Mouse (Mus musculus) hindbrain, postnatal 0 days (tissue): ENCODE results near the gene Rtp4. TPM values are rescaled to one million over a fixed set of nuclear protein-coding genes. Genes with fewer than 3 reads are reported as not detected.
A peak's percentile ranks its signal among the peaks of the same experiment; 100 is the strongest.

Source experiments
- ATAC-seq: fragments of 200-750 bp; cut with Nextera tagmentation; 2 replicates; pipeline ENCODE4 v1.8.0; 2017; ENCODE audit warnings: mild to moderate bottlenecking, moderate TSS enrichment, moderate library complexity
- DNase-seq: peaks from one replicate; pipeline ENCODE4 v3.0.0-alpha.2; 2015; ENCODE audit warnings: low spot score
- H3K27ac ChIP-seq: fragments of 300-500 bp; sonication (generic); 2 replicates; pipeline ENCODE4 v1.5.1; 2014; ENCODE audit warnings: mild to moderate bottlenecking
- H3K27me3 ChIP-seq: fragments of 300-500 bp; sonication (generic); 2 replicates; pipeline ENCODE4 v1.6.1; 2014; ENCODE audit warnings: low read length, mixed read lengths; ENCODE audit not compliant: insufficient read depth
- H3K36me3 ChIP-seq: fragments of 300-500 bp; sonication (generic); 2 replicates; pipeline ENCODE4 v1.6.1; 2014; ENCODE audit warnings: low read length, mixed read lengths; ENCODE audit not compliant: insufficient read depth
- H3K4me1 ChIP-seq: fragments of 300-500 bp; sonication (generic); 2 replicates; pipeline ENCODE4 v1.6.1; 2014; ENCODE audit warnings: antibody characterized with exemption, low read length, mixed read lengths; ENCODE audit not compliant: insufficient read depth
- H3K4me2 ChIP-seq: fragments of 300-500 bp; sonication (generic); 2 replicates; pipeline ENCODE4 v1.6.1; 2014; ENCODE audit warnings: low read depth, mild to moderate bottlenecking, low read length, moderate library complexity, mixed read lengths
- H3K4me3 ChIP-seq: fragments of 300-500 bp; sonication (generic); 2 replicates; pipeline ENCODE4 v1.5.1; 2014; ENCODE audit warnings: low read length
- H3K9ac ChIP-seq: fragments of 300-500 bp; sonication (generic); replicated peaks from 2 replicates; pipeline ENCODE4 v1.6.1; 2014; ENCODE audit warnings: mild to moderate bottlenecking, low read length, moderate library complexity, mixed read lengths
- H3K9me3 ChIP-seq: fragments of 300-500 bp; sonication (generic); 2 replicates; pipeline ENCODE4 v1.6.1; 2016; ENCODE audit warnings: low read length, mixed read lengths
- CTCF ChIP-seq: IDR thresholded peaks from 2 replicates; pipeline ENCODE4 v1.5.1; 2016; ENCODE audit warnings: antibody characterized with exemption, control low read depth, low read depth
- WGBS: fragments of 180-500 bp; shearing (Covaris S2); extraction: QIAGEN DNeasy Blood & Tissue Kit; methylation state at CpG from one replicate; pipeline ENCODE4 v1.1.7; 2014; 5-methylcytosine and 5-hydroxymethylcytosine counted together
- polyA plus RNA-seq: library from polyadenylated mRNA; unstranded; fragments of >200 nt; fragmentation: Nextera tagmentation; extraction: Ambion mirVana; gene quantifications from 2 replicates; pipeline ENCODE4 v1.2.1, GENCODE M21; 2015
- total RNA-seq: library from RNA; depleted of rRNA; stranded (reverse); fragments of >200 nt; gene quantifications from 2 replicates; pipeline ENCODE4 v1.2.3, GENCODE M21; 2014

Rtp4 gene
- total and polyA plus RNA-seq, 2 experiments from 2014 or later, result 4.7 to 8.6 TPM

- Histone ChIP-seq H3K27ac (no peak overlapping the region), H3K36me3 (no peaks in the 10 kb centered on the region), H3K4me2 (no peak overlapping the region), H3K9me3 (no peaks in the 10 kb centered on the region; the same call in 1 of the 2 replicates), H3K9ac (no peak overlapping the region), H3K27me3 (no peaks in the 10 kb centered on the region), H3K4me1 (no peaks in the 10 kb centered on the region), H3K4me3 (no peak overlapping the region)
- whole genome bisulfite sequencing, result 92% methylated on average over 2 of the region's 2 CpGs
- DNase-seq (no peak), ATAC-seq (no peak)
- no peak for TF ChIP-seq CTCF
These were observed 86.1 kb downstream of the Rtp4 start for GRCm38 (mm10) chr16:23606220-23606619.

GRCm38 (mm10) chr16:23606651-23607050 lies 86.6 kb downstream of the Rtp4 start:
- Histone ChIP-seq H3K9me3 (no peaks in the 10 kb centered on the region; the same call in 1 of the 2 replicates), H3K27me3 (no peaks in the 10 kb centered on the region), H3K4me1 (no peaks in the 10 kb centered on the region), H3K27ac (no peak overlapping the region), H3K36me3 (no peaks in the 10 kb centered on the region), H3K4me2 (no peak overlapping the region), H3K4me3 (no peak overlapping the region), H3K9ac (no peak overlapping the region)
- DNase-seq (no peak), ATAC-seq (no peak)
- no peak for TF ChIP-seq CTCF
- 91% methylated on average over 7 of the region's 7 CpGs for WGBS

- no peaks in the 10 kb centered on the region for H3K36me3 ChIP-seq
- peak; percentile 33 for DNase-seq
- WGBS, result 33% methylated on average over 1 of the region's 1 CpGs
- no peaks in the 10 kb centered on the region; the same call in 1 of the 2 replicates for H3K9me3 ChIP-seq
- no peak overlapping the region for H3K4me2 ChIP-seq
- ATAC-seq, result no peak
- no peak overlapping the region for H3K27ac ChIP-seq
- H3K4me1 ChIP-seq, result no peaks in the 10 kb centered on the region
- TF ChIP-seq CTCF, result no peak
- no peak overlapping the region for H3K4me3 ChIP-seq
- H3K27me3 ChIP-seq, result no peaks in the 10 kb centered on the region
- H3K9ac ChIP-seq, result no peak overlapping the region
These were observed 87.9 kb downstream of the Rtp4 start for GRCm38 (mm10) chr16:23607911-23608410.

GRCm38 (mm10) chr16:23609748-23610185 lies 89.7 kb downstream of the Rtp4 start:
- 31% methylated on average over 11 of the region's 11 CpGs for WGBS
- Histone ChIP-seq H3K27ac (peak overlapping the region; percentile 12; the same call in 1 of the 2 replicates), H3K36me3 (no peaks in the 10 kb centered on the region), H3K9ac (0 out of 2 replicates have a peak overlapping the region, but pooled peaks have one; percentile 37), H3K9me3 (no peaks in the 10 kb centered on the region), H3K4me3 (peak overlapping the region; percentile 26), H3K4me2 (peak overlapping the region; percentile 48), H3K27me3 (no peaks in the 10 kb centered on the region), H3K4me1 (no peaks in the 10 kb centered on the region)
- peak; percentile 44 for DNase-seq
- peak; percentile 63 for ATAC-seq
- TF ChIP-seq CTCF, result no peak

- Histone ChIP-seq H3K36me3 (no peaks in the 10 kb centered on the region), H3K4me2 (no peak overlapping the region), H3K4me3 (no peak overlapping the region), H3K27me3 (no peaks in the 10 kb centered on the region), H3K9ac (no peak overlapping the region), H3K27ac (no peak overlapping the region), H3K4me1 (no peaks in the 10 kb centered on the region), H3K9me3 (no peaks in the 10 kb centered on the region)
- no peak for TF ChIP-seq CTCF
- peak; percentile 42 for DNase-seq
- WGBS, result 24% methylated on average over 4 of the region's 4 CpGs
- ATAC-seq, result peak; percentile 40; the same call in 1 of the 2 replicates
These were observed 104.1 kb downstream of the Rtp4 start for GRCm38 (mm10) chr16:23624205-23624604.

GRCm38 (mm10) chr16:23631531-23631930 lies 111.4 kb downstream of the Rtp4 start:
- 43% methylated on average over 2 of the region's 2 CpGs for WGBS
- Histone ChIP-seq H3K27me3 (no peaks in the 10 kb centered on the region), H3K9ac (no peak overlapping the region), H3K36me3 (no peaks in the 10 kb centered on the region), H3K4me1 (no peaks in the 10 kb centered on the region), H3K4me2 (no peak overlapping the region), H3K9me3 (no peaks in the 10 kb centered on the region), H3K4me3 (no peak overlapping the region), H3K27ac (no peak overlapping the region)
- DNase-seq, result no peak
- ATAC-seq, result no peak
- no peak for TF ChIP-seq CTCF

- no peak for ATAC-seq
- H3K27me3 ChIP-seq, result no peaks in the 10 kb centered on the region
- H3K4me2 ChIP-seq, result no peak overlapping the region
- no peak overlapping the region for H3K27ac ChIP-seq
- peak; percentile 37 for TF ChIP-seq CTCF
- WGBS, result 65% methylated on average over 2 of the region's 2 CpGs
- no peaks in the 10 kb centered on the region for H3K9me3 ChIP-seq
- H3K4me1 ChIP-seq, result no peaks in the 10 kb centered on the region
- no peak overlapping the region for H3K9ac ChIP-seq
- no peak for DNase-seq
- H3K4me3 ChIP-seq, result no peak overlapping the region
- H3K36me3 ChIP-seq, result no peaks in the 10 kb centered on the region
These were observed 112.6 kb downstream of the Rtp4 start for GRCm38 (mm10) chr16:23632681-23633080.
